In genomic region chr11:59451086-59451485, GRCm38 (mm10) we compare ENCODE assay signal across 8 mouse cellular contexts. TPM values are rescaled to one million over a fixed set of nuclear protein-coding genes. Genes with fewer than 3 reads are reported as not detected.
DNase-seq lines count a peak whose midpoint lies in the region; ATAC-seq and TF ChIP-seq lines count a peak whose summit lies in the region.

Gene Snap47, minus strand, starts transcription at chr11:59451186.

- 79% methylated on average over 4 of the region's 4 CpGs for WGBS in forebrain, embryonic 13.5 days
- 87% methylated on average over 4 of the region's 4 CpGs for WGBS in hindbrain, embryonic 12.5 days
- WGBS in liver, embryonic 13.5 days (ENCODE audit: insufficient replicate concordance), result 63% methylated on average over 4 of the region's 4 CpGs

- H3K4me1 ChIP-seq in CH12.LX (ENCODE audit: control insufficient read depth in 1 of 2, insufficient read depth in 2 of 2), result peaks cover 19 to 37% of the 10 kb centered on the region in 2 experiments
- peaks cover 30% of the 10 kb centered on the region for H3K4me1 ChIP-seq in forebrain, embryonic 13.5 days
- peaks cover 19% of the 10 kb centered on the region for H3K4me1 ChIP-seq in hindbrain, embryonic 12.5 days
- H3K4me1 ChIP-seq in liver, embryonic 13.5 days (replicated peaks), result peaks cover 30% of the 10 kb centered on the region

- DNase-seq in adrenal gland, adult 18-20 months (ENCODE audit: low spot score in 2 of 2), result peak in 1 of 2 experiments; percentile 12
- DNase-seq in adrenal gland, adult (ENCODE audit: inconsistent age in 2 of 2, low spot score in 1 of 2), result no peak
- no peak for DNase-seq in CH12.LX (ENCODE audit: extremely low read depth)
- no peak for DNase-seq in liver, embryonic 13.5 days
- no peak for DNase-seq in retina, embryonic 14.5 days (ENCODE audit: low spot score)
- no peak for DNase-seq in frontal cortex, postnatal 25 days (ENCODE audit: low spot score in 2 of 2)

- H3K4me2 ChIP-seq in CH12.LX (ENCODE audit: insufficient read depth, low read depth, poor library complexity, severe bottlenecking), result peak within 1 kb of the TSS; percentile 64
- H3K4me2 ChIP-seq in forebrain, embryonic 13.5 days, result peak within 1 kb of the TSS; percentile 96
- H3K4me2 ChIP-seq in hindbrain, embryonic 12.5 days (replicated peaks), result peak within 1 kb of the TSS; percentile 92
- H3K4me2 ChIP-seq in liver, embryonic 13.5 days, result peak within 1 kb of the TSS; percentile 82

- peak within 1 kb of the TSS; percentile 29; the same call in 1 of the 2 replicates for H3K27ac ChIP-seq in CH12.LX (ENCODE audit: insufficient read depth, low read depth)
- no peak within 1 kb of the TSS for H3K27ac ChIP-seq in forebrain, embryonic 13.5 days
- H3K27ac ChIP-seq in hindbrain, embryonic 12.5 days, result peak within 1 kb of the TSS; percentile 92
- peak within 1 kb of the TSS; percentile 73 for H3K27ac ChIP-seq in liver, embryonic 13.5 days

- ATAC-seq in forebrain, embryonic 13.5 days, result no peak
- ATAC-seq in hindbrain, embryonic 12.5 days (ENCODE audit: low FRiP score), result no peak
- no peak for ATAC-seq in liver, embryonic 13.5 days (ENCODE audit: low read depth)

- no peaks in the 10 kb centered on the region for H3K27me3 ChIP-seq in CH12.LX (replicated peaks)
- H3K27me3 ChIP-seq in forebrain, embryonic 13.5 days, result no peaks in the 10 kb centered on the region
- no peaks in the 10 kb centered on the region for H3K27me3 ChIP-seq in hindbrain, embryonic 12.5 days
- no peaks in the 10 kb centered on the region for H3K27me3 ChIP-seq in liver, embryonic 13.5 days

- dilution Hi-C loops in CH12.LX (cut with MboI; ENCODE audit: extremely low pct_ligation_motif_present, extremely low pct_unique_long_range_greater_than_20kb, low sequenced_read_pairs), result no loop called here

- no peak for TF ChIP-seq RAD21 in CH12.LX (IDR thresholded peaks at IDR 0.05; ENCODE audit: low read depth, low read length)

- H3K4me3 ChIP-seq in CH12.LX (replicated peaks in 1 of 3; ENCODE audit: low read depth in 2 of 3, low read length in 2 of 3, poor library complexity in 1 of 3), result peak within 1 kb of the TSS; percentile 77 to 95 (median 84)
- peak within 1 kb of the TSS; percentile 83 for H3K4me3 ChIP-seq in forebrain, embryonic 13.5 days
- peak within 1 kb of the TSS; percentile 75 for H3K4me3 ChIP-seq in hindbrain, embryonic 12.5 days
- peak within 1 kb of the TSS; percentile 86 for H3K4me3 ChIP-seq in liver, embryonic 13.5 days (replicated peaks)

- TF ChIP-seq EP300 in CH12.LX (IDR thresholded peaks at IDR 0.05; ENCODE audit: low read length), result no peak

- no peak for TF ChIP-seq POLR2A in CH12.LX (IDR thresholded peaks at IDR 0.05; ENCODE audit: low read depth, low read length)

- H3K79me2 ChIP-seq in CH12.LX (replicated peaks; ENCODE audit: control insufficient read depth, extremely low read depth, insufficient read depth, poor library complexity, severe bottlenecking), result no peaks in the 10 kb centered on the region; the same call in 1 of the 2 replicates

- H3K9me3 ChIP-seq in CH12.LX (replicated peaks; ENCODE audit: low read length), result no peaks in the 10 kb centered on the region
- H3K9me3 ChIP-seq in forebrain, embryonic 13.5 days (replicated peaks), result no peaks in the 10 kb centered on the region
- H3K9me3 ChIP-seq in hindbrain, embryonic 12.5 days (replicated peaks), result no peaks in the 10 kb centered on the region
- H3K9me3 ChIP-seq in liver, embryonic 13.5 days (replicated peaks), result no peaks in the 10 kb centered on the region

- H3K9ac ChIP-seq in CH12.LX (ENCODE audit: insufficient read depth, low read depth), result peak within 1 kb of the TSS; percentile 57
- peak within 1 kb of the TSS; percentile 79 for H3K9ac ChIP-seq in forebrain, embryonic 13.5 days
- peak within 1 kb of the TSS; percentile 76 for H3K9ac ChIP-seq in hindbrain, embryonic 12.5 days
- H3K9ac ChIP-seq in liver, embryonic 13.5 days, result peak within 1 kb of the TSS; percentile 90

- in situ Hi-C loops in CH12.LX (cut with MboI; ENCODE audit: low pct_ligation_motif_present, low pct_unique_long_range_greater_than_20kb, low sequenced_read_pairs), result no loop called here

- peaks cover 31 to 61% of the 10 kb centered on the region in 2 experiments for H3K36me3 ChIP-seq in CH12.LX (replicated peaks in 1 of 2; ENCODE audit: control insufficient read depth in 1 of 2, insufficient read depth in 1 of 2, low read length in 1 of 2)
- peaks cover 39% of the 10 kb centered on the region for H3K36me3 ChIP-seq in forebrain, embryonic 13.5 days (ENCODE audit: poor library complexity, severe bottlenecking)
- peaks cover 29% of the 10 kb centered on the region for H3K36me3 ChIP-seq in hindbrain, embryonic 12.5 days
- H3K36me3 ChIP-seq in liver, embryonic 13.5 days, result peaks cover 44% of the 10 kb centered on the region

- no peak for TF ChIP-seq CTCF in CH12.LX (conservative IDR thresholded peaks at IDR 0.05 in 1 of 2, IDR thresholded peaks at IDR 0.05 in 1 of 2; ENCODE audit: low read depth in 2 of 2, low read length in 2 of 2)

TF ChIP-seq in CH12.LX, 34 proteins besides CTCF, POLR2A, EP300 and RAD21:
- TF ChIP-seq POLR2AphosphoS2 (IDR thresholded peaks at IDR 0.05; ENCODE audit: low read depth, low read length) (no peak), KAT2A (IDR thresholded peaks at IDR 0.05; ENCODE audit: insufficient replicate concordance, low read length) (no peak), TCF12 (IDR thresholded peaks at IDR 0.05; ENCODE audit: low read depth, low read length) (no peak), SMC3 (IDR thresholded peaks at IDR 0.05; ENCODE audit: low read depth, low read length) (no peak), MAZ (IDR thresholded peaks at IDR 0.05; ENCODE audit: low read depth, low read length) (no peak), ZC3H11A (IDR thresholded peaks at IDR 0.05; ENCODE audit: low read depth, low read length) (no peak), TBP (conservative IDR thresholded peaks at IDR 0.05; ENCODE audit: low read depth, low read length) (no peak), ELF1 (IDR thresholded peaks at IDR 0.05; ENCODE audit: low read depth, low read length) (no peak)

RNA-seq across cellular contexts. Expression of gene Snap47, which starts in this region (rescaled TPM):
- 10 to 100 TPM; 72.5 to 92.1 TPM for total RNA-seq in adrenal gland, adult 18-20 months (2021)
- total RNA-seq in CH12.LX (2012; rRNA removed) (81.8 and 101 TPM in 2 replicates), CH12.LX (2014; rRNA removed) (101 and 102 TPM in 2 replicates)
- polyA plus RNA-seq in CH12.LX (2012; ENCODE audit: insufficient read length, low read depth), result 93.9 and 95.9 TPM in 2 replicates
- polyA plus RNA-seq in forebrain, embryonic 13.5 days (2015; fragmentation: Nextera tagmentation; extraction: Ambion mirVana), result 239 and 252 TPM in 2 replicates
- 230 and 240 TPM in 2 replicates for polyA plus RNA-seq in hindbrain, embryonic 12.5 days (2016; fragmentation: Nextera tagmentation; extraction: Ambion mirVana)
- polyA plus RNA-seq in liver, embryonic 13.5 days (2015; fragmentation: Nextera tagmentation; extraction: Ambion mirVana), result 26.8 and 31.0 TPM in 2 replicates
